Mouse (Mus musculus): ENCODE results near the gene Elp1. TPM values are rescaled to one million over a fixed set of nuclear protein-coding genes. Genes with fewer than 3 reads are reported as not detected.
A peak's percentile ranks its signal among the peaks of the same experiment; 100 is the strongest.

Elp1 gene
- polyA plus RNA-seq, 1 experiment from 2014 or later, result 25.8 TPM

DNA sequence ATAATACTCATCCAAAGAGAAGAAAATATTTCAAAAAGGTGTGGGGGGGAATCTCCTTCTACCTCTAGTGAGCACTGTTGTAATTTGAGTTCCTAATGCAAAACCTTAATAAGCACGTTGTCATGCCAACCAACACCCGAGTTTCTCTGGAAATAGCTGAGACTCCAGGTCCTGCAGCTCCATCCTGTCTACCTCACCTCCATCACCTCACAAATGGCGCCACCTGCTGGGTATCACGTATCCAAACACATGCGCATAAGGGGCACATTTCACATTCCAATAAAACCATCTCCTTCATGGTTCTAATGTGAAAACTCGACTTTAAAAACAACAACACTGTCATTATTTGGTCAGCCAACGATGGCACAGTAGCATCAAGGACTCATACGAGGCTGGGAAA lies 76.3 kb downstream of the Elp1 start:
- ATAC-seq (replicated peaks; ENCODE audit: extremely low read depth, insufficient read depth, low FRiP score), result no peak
- H3K4me2 ChIP-seq (ENCODE audit: low read depth, low read length), result no peak overlapping the region
- H3K27me3 ChIP-seq (ENCODE audit: control insufficient read depth, insufficient read depth, low read length), result no peaks in the 10 kb centered on the region
- no peaks in the 10 kb centered on the region for H3K36me3 ChIP-seq (ENCODE audit: control insufficient read depth, insufficient read depth)
- 0 out of 2 replicates have a peak, but pooled peaks cover 3% of the 10 kb centered on the region for H3K9me3 ChIP-seq (replicated peaks; ENCODE audit: control insufficient read depth, low read length)
- WGBS, result 60% methylated on average over 8 of the region's 8 CpGs
- no peak overlapping the region for H3K27ac ChIP-seq (ENCODE audit: low read length)
- H3K4me3 ChIP-seq (ENCODE audit: low read length), result no peak overlapping the region
- no peak overlapping the region for H3K9ac ChIP-seq (ENCODE audit: low read length)
- peaks cover 9% of the 10 kb centered on the region for H3K4me1 ChIP-seq (ENCODE audit: control insufficient read depth, insufficient read depth, low read length)

DNA sequence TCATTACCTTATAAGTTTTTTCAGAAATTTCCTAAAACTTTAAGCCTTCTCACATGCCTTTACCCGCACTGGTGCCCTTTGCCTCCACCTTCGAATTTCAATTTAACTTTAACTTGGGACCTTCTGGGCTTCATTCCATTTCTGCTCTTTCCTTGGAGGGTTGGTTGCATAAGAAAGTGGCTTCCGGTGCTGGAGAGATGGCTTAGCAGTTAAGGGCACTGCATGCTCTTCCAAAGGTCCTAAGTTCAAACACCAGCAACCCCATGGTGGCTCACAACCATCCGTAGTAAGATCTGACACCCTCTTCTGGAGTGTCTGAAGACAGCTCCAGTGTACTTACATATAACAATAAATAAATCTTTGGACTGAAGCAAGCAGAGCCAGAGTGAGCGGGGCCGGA lies 78.9 kb downstream of the Elp1 start:
- no peaks in the 10 kb centered on the region for H3K27me3 ChIP-seq (ENCODE audit: control insufficient read depth, insufficient read depth, low read length)
- H3K36me3 ChIP-seq (ENCODE audit: control insufficient read depth, insufficient read depth), result no peaks in the 10 kb centered on the region
- H3K4me1 ChIP-seq (ENCODE audit: control insufficient read depth, insufficient read depth, low read length), result peaks cover 30% of the 10 kb centered on the region
- ATAC-seq (replicated peaks; ENCODE audit: extremely low read depth, insufficient read depth, low FRiP score), result no peak
- 0 out of 2 replicates have a peak, but pooled peaks cover 3% of the 10 kb centered on the region for H3K9me3 ChIP-seq (replicated peaks; ENCODE audit: control insufficient read depth, low read length)
- H3K4me2 ChIP-seq (ENCODE audit: low read depth, low read length), result no peak overlapping the region
- H3K9ac ChIP-seq (ENCODE audit: low read length), result no peak overlapping the region
- no peak overlapping the region for H3K4me3 ChIP-seq (ENCODE audit: low read length)
- H3K27ac ChIP-seq (ENCODE audit: low read length), result no peak overlapping the region
- 88% methylated on average over 6 of the region's 6 CpGs for WGBS

DNA sequence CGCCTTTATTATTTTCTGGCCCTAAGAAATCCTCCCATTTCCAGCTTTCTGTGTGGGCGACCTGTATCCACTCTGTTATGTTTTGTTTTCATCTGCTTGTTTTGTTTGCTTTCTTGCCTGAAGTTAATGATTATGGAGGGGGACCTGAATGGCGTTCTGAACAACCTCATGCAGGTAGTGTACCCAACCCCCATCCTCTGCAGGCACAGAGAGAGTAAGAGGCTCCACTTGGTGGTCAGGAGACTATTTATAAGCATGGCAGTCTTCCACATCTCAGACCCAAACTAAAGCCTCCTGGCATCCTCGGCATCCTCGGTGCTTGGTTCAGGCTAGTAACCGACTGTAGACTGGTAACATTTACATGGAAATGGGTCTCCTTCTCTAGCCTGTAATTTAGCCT lies 79.8 kb downstream of the Elp1 start:
- Histone ChIP-seq H3K9me3 (replicated peaks; ENCODE audit: control insufficient read depth, low read length) (0 out of 2 replicates have a peak, but pooled peaks cover under 1% of the 10 kb centered on the region), H3K36me3 (ENCODE audit: control insufficient read depth, insufficient read depth) (no peaks in the 10 kb centered on the region), H3K9ac (ENCODE audit: low read length) (no peak overlapping the region), H3K4me2 (ENCODE audit: low read depth, low read length) (no peak overlapping the region), H3K4me3 (ENCODE audit: low read length) (no peak overlapping the region), H3K27me3 (ENCODE audit: control insufficient read depth, insufficient read depth, low read length) (no peaks in the 10 kb centered on the region), H3K4me1 (ENCODE audit: control insufficient read depth, insufficient read depth, low read length) (peaks cover 31% of the 10 kb centered on the region), H3K27ac (ENCODE audit: low read length) (no peak overlapping the region)
- no peak; the same call in 1 of the 2 replicates for ATAC-seq (replicated peaks; ENCODE audit: extremely low read depth, insufficient read depth, low FRiP score)
- 52% methylated on average over 6 of the region's 6 CpGs for WGBS

DNA sequence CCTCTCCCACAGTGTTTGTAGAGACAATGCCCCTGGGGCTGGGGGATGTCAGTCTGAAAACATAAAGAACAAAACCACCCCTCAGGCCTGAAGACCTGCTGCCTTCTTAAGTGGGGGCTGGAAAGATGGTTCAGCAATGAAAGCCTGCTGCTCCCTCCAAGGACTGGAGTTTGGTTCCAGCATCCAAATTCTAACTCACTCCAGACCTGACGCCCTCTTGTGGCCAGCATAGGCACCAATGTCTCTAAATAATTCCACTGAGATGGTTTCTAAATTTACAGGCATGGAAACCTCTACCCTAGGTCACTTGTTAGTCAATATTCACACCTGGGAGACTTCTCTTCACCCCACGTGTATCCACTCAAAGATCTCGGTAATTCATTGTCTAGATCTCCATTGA lies 80.7 kb downstream of the Elp1 start:
- H3K4me1 ChIP-seq (ENCODE audit: control insufficient read depth, insufficient read depth, low read length), result peaks cover 31% of the 10 kb centered on the region
- H3K27ac ChIP-seq (ENCODE audit: low read length), result no peak overlapping the region
- H3K4me2 ChIP-seq (ENCODE audit: low read depth, low read length), result no peak overlapping the region
- WGBS, result 28% methylated on average over 3 of the region's 3 CpGs
- H3K27me3 ChIP-seq (ENCODE audit: control insufficient read depth, insufficient read depth, low read length), result no peaks in the 10 kb centered on the region
- no peak overlapping the region for H3K4me3 ChIP-seq (ENCODE audit: low read length)
- H3K9me3 ChIP-seq (replicated peaks; ENCODE audit: control insufficient read depth, low read length), result no peaks in the 10 kb centered on the region
- H3K36me3 ChIP-seq (ENCODE audit: control insufficient read depth, insufficient read depth), result no peaks in the 10 kb centered on the region
- no peak overlapping the region for H3K9ac ChIP-seq (ENCODE audit: low read length)
- ATAC-seq (replicated peaks; ENCODE audit: extremely low read depth, insufficient read depth, low FRiP score), result no peak

DNA sequence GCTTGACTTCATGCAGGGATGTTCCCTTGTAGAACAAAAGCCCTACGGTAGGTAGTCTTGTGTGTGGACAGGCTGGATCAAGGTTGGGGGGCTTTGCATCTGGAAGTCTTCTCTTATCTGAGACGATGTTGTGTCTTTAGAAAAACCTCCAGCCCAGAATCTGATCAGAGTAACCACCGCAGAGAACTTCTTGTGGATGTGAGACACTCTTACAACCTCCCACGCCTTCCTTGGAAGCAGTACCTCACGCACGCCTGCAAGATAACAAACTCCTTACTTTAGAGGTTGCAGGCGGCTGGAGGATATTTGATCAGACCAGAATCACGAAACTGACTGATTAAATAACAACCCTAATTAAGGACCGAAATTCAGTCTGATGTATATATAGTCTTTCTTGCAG lies 81.7 kb downstream of the Elp1 start:
- Histone ChIP-seq H3K36me3 (ENCODE audit: control insufficient read depth, insufficient read depth) (no peaks in the 10 kb centered on the region), H3K4me1 (ENCODE audit: control insufficient read depth, insufficient read depth, low read length) (peaks cover 31% of the 10 kb centered on the region), H3K9me3 (replicated peaks; ENCODE audit: control insufficient read depth, low read length) (no peaks in the 10 kb centered on the region), H3K4me3 (ENCODE audit: low read length) (no peak overlapping the region), H3K9ac (ENCODE audit: low read length) (no peak overlapping the region), H3K27me3 (ENCODE audit: control insufficient read depth, insufficient read depth, low read length) (no peaks in the 10 kb centered on the region), H3K4me2 (ENCODE audit: low read depth, low read length) (no peak overlapping the region), H3K27ac (ENCODE audit: low read length) (peak overlapping the region; percentile 90)
- WGBS, result 57% methylated on average over 9 of the region's 9 CpGs
- no peak for ATAC-seq (replicated peaks; ENCODE audit: extremely low read depth, insufficient read depth, low FRiP score)

DNA sequence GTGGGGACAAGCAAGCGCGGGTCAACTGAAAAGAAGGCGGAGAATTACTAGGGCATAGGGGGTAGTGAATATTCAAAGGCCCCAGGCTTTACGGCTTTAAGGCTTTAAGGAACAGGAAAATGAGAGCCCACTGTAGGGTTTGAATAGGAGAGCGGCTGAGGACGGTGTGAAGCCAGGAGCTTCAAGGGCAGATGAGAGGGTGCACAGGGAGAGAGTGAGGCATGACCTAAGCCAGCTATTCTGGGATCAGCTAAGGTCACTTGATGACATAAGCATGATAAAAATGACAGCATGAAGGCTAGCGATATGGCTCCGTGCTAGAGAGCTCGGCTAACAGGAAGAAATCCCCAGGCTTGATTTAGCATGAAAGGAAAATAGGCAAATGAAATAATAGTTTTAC lies 82.7 kb downstream of the Elp1 start:
- Histone ChIP-seq H3K9me3 (replicated peaks; ENCODE audit: control insufficient read depth, low read length) (no peaks in the 10 kb centered on the region), H3K4me1 (ENCODE audit: control insufficient read depth, insufficient read depth, low read length) (peaks cover 31% of the 10 kb centered on the region), H3K27me3 (ENCODE audit: control insufficient read depth, insufficient read depth, low read length) (no peaks in the 10 kb centered on the region), H3K4me2 (ENCODE audit: low read depth, low read length) (peak overlapping the region; percentile 30), H3K36me3 (ENCODE audit: control insufficient read depth, insufficient read depth) (no peaks in the 10 kb centered on the region), H3K4me3 (ENCODE audit: low read length) (no peak overlapping the region), H3K9ac (ENCODE audit: low read length) (peak overlapping the region; percentile 31; the same call in 1 of the 2 replicates), H3K27ac (ENCODE audit: low read length) (peak overlapping the region; percentile 90)
- 21% methylated on average over 9 of the region's 9 CpGs for WGBS
- peak; percentile 90 for ATAC-seq (replicated peaks; ENCODE audit: extremely low read depth, insufficient read depth, low FRiP score)

DNA sequence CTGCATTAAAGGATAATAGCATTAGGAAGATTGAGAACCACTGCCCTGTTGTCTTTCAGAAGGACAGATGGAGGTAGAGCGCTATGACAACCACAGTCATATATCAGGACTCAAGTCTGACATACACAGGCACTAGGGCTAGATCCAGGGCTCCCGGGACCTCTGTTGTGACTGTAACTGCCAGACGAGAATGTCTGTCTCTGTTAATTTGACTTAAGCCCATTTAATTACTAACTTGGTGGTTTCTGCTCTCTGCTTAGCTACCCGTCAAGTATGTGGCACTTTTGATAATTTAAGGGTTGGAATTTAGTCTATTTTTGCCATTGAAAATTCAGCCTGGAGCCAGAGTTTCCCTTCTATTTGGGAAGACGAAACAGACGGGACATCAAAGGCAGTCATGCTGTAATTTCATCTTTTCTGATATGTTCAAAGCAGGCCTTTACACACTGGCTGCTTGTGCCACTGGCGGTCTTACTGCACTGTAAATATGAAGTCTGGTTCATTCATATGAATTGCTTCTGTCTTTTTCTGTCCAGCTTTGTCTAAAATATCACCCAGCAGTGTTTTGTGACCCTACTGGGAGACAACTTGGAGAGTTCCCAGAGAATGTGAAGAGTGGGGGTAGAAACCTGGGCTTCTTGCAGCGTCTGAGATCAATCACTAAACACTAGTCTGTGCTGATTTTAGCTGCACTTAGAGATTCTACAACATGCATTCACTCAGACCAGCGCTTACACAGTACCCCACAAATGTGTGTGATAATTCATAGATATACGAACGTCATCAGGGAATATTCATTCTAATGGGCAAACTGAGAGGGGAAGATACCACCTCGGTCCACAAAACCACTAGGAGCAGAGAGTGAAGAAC lies 83.3 kb downstream of the Elp1 start:
- Histone ChIP-seq H3K36me3 (ENCODE audit: control insufficient read depth, insufficient read depth) (no peaks in the 10 kb centered on the region), H3K4me3 (ENCODE audit: low read length) (no peak overlapping the region), H3K4me2 (ENCODE audit: low read depth, low read length) (peak overlapping the region; percentile 30), H3K27me3 (ENCODE audit: control insufficient read depth, insufficient read depth, low read length) (no peaks in the 10 kb centered on the region), H3K4me1 (ENCODE audit: control insufficient read depth, insufficient read depth, low read length) (peaks cover 31% of the 10 kb centered on the region), H3K9me3 (replicated peaks; ENCODE audit: control insufficient read depth, low read length) (no peaks in the 10 kb centered on the region), H3K27ac (ENCODE audit: low read length) (peak overlapping the region; percentile 90), H3K9ac (ENCODE audit: low read length) (peak overlapping the region; percentile 31; the same call in 1 of the 2 replicates)
- WGBS, result 33% methylated on average over 12 of the region's 12 CpGs
- peak; percentile 66 for ATAC-seq (replicated peaks; ENCODE audit: extremely low read depth, insufficient read depth, low FRiP score)

DNA sequence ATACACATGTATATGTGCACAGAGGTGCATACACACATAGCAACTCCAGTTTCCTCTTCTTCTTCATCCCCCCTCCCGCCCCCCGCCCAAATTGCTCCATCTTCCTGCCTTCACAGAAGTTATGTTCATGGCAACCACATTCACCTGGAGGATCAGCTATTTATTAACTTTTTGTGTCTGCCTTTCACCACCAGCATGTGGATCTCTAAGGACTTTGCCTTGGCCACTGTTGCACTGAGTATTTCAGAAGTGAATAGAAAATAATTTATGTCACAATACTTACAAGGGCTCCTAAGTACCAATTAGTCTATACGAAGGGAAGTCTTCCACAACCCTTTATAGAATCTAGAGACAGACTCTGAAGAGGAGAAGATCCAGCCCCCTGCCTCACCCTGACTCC lies 84.2 kb downstream of the Elp1 start:
- Histone ChIP-seq H3K9ac (ENCODE audit: low read length) (no peak overlapping the region), H3K36me3 (ENCODE audit: control insufficient read depth, insufficient read depth) (no peaks in the 10 kb centered on the region), H3K27ac (ENCODE audit: low read length) (no peak overlapping the region), H3K9me3 (replicated peaks; ENCODE audit: control insufficient read depth, low read length) (no peaks in the 10 kb centered on the region), H3K4me2 (ENCODE audit: low read depth, low read length) (no peak overlapping the region), H3K4me3 (ENCODE audit: low read length) (no peak overlapping the region), H3K27me3 (ENCODE audit: control insufficient read depth, insufficient read depth, low read length) (no peaks in the 10 kb centered on the region), H3K4me1 (ENCODE audit: control insufficient read depth, insufficient read depth, low read length) (peaks cover 31% of the 10 kb centered on the region)
- ATAC-seq (replicated peaks; ENCODE audit: extremely low read depth, insufficient read depth, low FRiP score), result no peak
- WGBS, result 84% methylated on average over 3 of the region's 3 CpGs

DNA sequence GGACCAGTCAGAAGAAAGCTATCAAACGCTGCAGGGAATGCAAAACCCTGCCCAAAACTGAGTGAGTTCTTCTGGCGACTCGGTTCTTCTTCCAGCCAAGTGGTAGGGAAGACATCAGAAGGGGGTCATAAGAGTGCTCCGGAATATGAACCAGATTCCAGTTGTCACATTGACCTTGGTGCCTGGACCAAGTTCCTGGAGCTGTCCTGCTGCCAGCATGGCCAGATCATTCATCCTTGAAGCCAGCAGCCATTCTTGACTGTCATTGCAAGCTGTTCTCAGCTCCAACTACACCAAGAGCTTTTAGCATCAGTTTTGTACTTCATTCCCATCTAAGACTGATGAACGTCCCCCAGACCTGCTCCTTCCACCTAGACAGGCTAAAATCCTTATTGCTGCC lies 85.3 kb downstream of the Elp1 start:
- H3K27me3 ChIP-seq (ENCODE audit: control insufficient read depth, insufficient read depth, low read length), result no peaks in the 10 kb centered on the region
- no peak overlapping the region for H3K4me3 ChIP-seq (ENCODE audit: low read length)
- no peak overlapping the region for H3K9ac ChIP-seq (ENCODE audit: low read length)
- no peak overlapping the region for H3K27ac ChIP-seq (ENCODE audit: low read length)
- H3K36me3 ChIP-seq (ENCODE audit: control insufficient read depth, insufficient read depth), result no peaks in the 10 kb centered on the region
- H3K4me2 ChIP-seq (ENCODE audit: low read depth, low read length), result no peak overlapping the region
- H3K9me3 ChIP-seq (replicated peaks; ENCODE audit: control insufficient read depth, low read length), result no peaks in the 10 kb centered on the region
- 49% methylated on average over 5 of the region's 5 CpGs for WGBS
- no peak for ATAC-seq (replicated peaks; ENCODE audit: extremely low read depth, insufficient read depth, low FRiP score)
- H3K4me1 ChIP-seq (ENCODE audit: control insufficient read depth, insufficient read depth, low read length), result peaks cover 22% of the 10 kb centered on the region
